Mouse (Mus musculus): ENCODE data around the gene Pde7b.

DNA sequence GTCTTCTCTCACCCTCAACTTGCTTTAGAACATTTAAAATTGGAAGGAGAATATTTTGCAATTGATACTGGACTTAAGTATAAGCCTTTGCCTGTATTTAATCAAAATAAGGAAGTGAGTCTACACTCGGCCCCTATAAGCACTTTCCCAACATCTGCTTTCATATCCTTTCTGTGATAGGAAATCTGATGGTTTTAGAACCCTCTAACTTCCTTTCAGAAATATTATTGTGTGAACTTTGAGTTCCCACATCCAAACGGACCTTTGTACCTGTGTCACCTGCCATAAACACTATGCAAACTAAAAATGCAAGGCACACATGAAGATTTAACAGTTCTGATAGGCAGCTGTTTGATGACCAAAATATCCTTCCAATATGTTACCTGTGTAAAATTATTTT is 58.2 kb downstream of the Pde7b start:
- TF ChIP-seq POLR2A (IDR thresholded peaks at IDR 0.05; ENCODE audit: borderline replicate concordance, low read depth, low read length): no peak
- TF ChIP-seq CTCF (IDR thresholded peaks at IDR 0.05; ENCODE audit: low read depth, low read length): no peak
